Mouse (Mus musculus): ENCODE results near the gene Mfsd13b.
"Not testable (repeated sequence)": the region's sequence is repeated elsewhere in the genome, so short reads cannot be mapped to it uniquely, and the experiment has no call there.

Mfsd13b gene

DNA sequence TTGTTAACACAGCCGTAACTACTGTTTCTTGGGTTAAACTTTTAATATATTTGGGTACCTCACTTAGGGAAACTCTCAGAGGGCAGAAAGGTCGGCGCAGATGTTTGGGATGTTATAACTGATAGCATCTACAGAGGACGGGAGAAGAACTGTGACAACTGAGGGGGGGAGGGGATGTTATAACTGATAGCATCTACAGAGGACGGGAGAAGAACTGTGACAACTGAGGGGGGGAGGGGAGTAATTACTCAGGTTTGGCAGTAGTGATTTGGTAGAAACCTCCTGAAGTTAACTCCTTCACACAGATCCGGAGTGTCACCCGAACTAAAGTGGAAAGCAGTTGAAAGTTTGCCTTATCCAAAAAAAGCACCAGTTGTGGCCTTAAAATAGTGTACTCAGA, 659 bp downstream of the Mfsd13b start:
- DNase-seq (ENCODE audit: low spot score in 2 of 2), result no peak

DNA sequence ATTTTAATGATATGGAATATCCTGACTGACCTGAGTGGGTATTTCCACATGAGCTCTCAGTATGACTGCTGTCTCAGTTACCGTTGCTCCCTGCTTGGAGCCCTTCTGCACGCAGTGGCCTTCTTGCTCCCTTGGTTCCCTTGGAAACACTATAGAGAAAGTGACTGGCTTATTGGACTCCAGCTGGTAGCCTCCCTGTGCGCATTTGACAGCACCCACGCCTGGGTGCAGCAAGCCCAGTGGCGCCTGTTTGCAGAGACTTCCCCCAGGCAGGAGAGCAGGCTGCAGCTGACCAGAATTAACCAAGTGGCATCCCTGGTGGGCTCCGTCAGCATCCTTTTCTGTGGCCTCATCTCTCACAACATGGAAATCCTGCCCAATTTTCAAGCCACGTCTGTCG, 8.9 kb downstream of the Mfsd13b start:
- DNase-seq (ENCODE audit: low spot score in 2 of 2), result no peak

GRCm38 (mm10) chr7:120999021-120999530, 16.8 kb downstream of the Mfsd13b start:
- DNase-seq (ENCODE audit: low spot score in 2 of 2), result no peak

GRCm38 (mm10) chr7:121000065-121000822, 17.9 kb downstream of the Mfsd13b start:
- no peak for DNase-seq (ENCODE audit: low spot score in 2 of 2)

DNA sequence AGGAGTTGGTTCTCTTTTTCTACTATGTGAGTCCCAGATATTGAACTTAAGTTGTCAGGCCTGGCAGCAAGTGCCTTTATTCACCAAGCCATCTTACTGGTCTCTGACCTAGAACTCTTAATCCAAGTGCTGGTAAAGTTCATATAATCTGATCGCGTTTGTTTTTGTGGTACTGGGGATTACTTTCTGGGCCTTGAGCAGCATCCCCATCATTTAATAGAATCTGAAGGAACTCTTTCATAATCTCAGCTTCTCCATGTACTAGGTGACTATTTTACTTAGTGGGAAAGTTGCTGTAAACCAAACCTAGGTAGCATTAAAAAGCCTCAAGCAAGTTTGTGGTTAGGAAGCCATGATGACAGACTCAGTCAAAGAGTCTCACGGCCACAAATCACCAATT, 19.6 kb downstream of the Mfsd13b start:
- no peak for DNase-seq (ENCODE audit: low spot score in 2 of 2)

GRCm38 (mm10) chr7:121002407-121002928, 20.2 kb downstream of the Mfsd13b start:
- DNase-seq (ENCODE audit: low spot score in 2 of 2), result no peak

DNA sequence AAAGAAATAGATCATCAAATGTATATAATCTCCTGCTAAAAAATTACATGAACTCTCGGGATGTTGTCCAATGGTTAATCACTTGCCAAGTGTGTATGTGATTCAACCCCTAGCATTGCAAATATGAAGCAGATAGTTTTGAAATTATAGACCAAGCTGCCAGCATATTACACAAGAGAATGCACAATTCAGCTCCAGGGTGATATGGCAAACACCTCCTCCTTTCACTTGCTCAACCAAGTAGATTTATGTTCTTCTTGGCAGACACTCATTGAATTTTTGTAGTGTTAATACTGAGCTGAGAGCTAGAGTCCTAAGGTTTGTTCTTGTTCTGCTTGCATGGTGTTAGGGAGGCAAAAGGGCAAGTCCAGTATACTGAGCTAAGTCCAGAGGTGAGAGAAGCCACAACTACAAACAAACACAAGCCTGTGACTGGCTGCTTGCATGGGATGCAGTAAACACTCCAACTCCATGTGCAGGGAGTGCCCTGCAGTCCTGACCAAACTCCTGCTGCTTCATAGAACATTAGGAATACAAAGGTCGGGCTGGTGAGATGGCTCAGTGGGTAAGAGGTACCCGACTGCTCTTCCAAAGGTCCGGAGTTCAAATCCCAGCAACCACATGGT, 21.6 kb downstream of the Mfsd13b start:
- no peak for DNase-seq (ENCODE audit: low spot score in 2 of 2)

GRCm38 (mm10) chr7:121011794-121012689, 29.7 kb downstream of the Mfsd13b start:
- no peak for DNase-seq (ENCODE audit: low spot score in 2 of 2)

DNA sequence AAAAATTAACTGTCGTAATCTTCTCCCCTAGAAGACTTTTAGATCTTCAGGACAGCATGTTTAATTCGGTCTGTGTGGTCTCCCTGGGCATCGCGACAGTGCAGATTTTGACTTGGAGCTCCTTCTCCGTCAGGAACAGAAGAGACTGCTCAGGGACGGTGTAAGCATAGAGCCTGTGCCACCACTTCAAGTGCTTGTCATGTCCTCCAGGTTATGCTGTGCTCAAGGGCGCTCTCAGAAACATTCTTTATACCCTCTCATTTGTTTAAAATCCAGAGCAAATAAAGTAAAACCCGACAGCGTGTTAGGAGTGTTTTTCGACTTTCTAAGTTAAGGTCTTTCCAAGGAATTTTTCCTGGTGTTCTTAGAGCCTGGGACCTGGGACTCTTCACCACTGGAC, 32.2 kb downstream of the Mfsd13b start:
- DNase-seq (ENCODE audit: low spot score in 2 of 2), result no peak

DNA sequence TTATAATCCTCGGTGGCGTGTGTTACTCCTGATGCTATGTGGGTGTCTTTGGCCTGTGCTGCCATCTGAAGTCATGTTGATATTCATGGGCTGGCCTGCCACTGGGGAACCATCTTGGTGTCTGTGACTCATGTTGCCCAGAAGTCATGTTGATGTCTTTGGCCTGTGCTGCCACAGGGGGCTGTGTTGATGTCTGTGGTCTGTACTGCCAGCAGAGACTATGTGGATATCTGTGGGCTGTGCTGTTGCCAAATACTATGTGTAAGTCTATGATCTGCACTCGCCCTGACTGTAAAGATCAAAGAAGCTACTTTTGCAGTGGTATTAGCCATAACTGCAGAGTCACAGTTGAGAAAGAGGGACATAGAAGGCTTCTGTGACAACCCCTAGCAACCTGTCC, 36.5 kb downstream of the Mfsd13b start:
- no peak for DNase-seq (ENCODE audit: low spot score in 2 of 2)

- no peak for DNase-seq (ENCODE audit: low spot score in 2 of 2)
Observed at GRCm38 (mm10) chr7:121020277-121020676, 38.0 kb downstream of the Mfsd13b start.

DNA sequence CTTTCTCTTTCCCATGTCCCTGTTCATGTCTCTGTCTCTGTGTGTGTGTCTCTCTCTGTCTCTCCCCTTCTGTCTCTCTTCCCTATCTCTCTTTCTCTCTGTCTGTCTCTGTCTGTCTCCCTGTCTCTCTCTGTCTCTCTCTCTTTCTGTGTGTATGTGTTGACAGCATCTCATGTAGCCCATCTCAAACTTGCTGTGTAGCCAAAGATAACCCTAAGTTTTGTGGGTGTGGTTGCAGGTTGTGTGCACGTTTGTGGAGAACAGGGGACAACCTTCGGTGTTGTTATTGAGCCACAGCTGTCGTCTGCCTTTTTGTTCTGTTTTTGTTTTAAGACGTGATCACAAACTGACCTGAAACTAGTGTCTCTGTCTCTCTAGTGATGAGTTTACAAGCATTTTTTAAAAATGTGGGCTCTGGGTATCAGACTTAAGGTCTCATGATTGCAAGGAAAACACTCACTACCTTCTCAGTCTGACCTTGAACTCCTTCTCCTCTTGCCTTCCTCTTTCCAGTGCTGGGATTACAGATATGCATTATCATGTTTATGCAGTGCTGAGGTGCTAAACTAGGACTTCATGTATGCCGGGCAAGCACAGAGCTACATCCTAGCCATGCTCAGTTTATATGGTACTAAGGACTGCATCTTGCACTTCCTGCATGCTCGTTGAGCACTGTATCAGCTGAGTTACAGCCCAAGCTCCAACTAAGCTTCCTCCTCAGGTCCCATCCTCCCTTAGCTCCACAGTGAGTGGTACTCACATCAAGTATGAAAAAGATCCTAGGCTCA, 43.1 kb downstream of the Mfsd13b start:
- DNase-seq (ENCODE audit: low spot score in 2 of 2), result no peak

DNA sequence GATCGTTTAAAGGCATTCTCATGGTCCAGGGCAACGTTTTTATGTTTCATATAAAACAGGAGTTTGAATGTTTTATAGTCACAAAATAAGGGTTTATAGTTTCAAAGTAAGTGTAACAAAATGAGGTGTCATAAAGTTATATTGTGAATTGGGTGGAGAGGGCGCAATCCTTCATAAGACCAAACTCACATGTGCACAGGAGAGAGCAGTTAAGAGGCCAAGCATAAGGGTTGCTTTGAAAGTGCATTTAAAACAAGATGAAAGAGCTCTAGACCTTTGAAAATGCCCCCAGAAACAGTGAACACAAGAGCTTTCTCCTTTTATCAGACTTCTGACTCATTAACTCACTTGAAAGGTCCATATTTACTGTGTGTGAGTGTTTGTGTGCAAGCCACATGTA, 44.0 kb downstream of the Mfsd13b start:
- no peak for DNase-seq (ENCODE audit: low spot score in 2 of 2)

- DNase-seq (ENCODE audit: low spot score in 2 of 2), result not testable (repeated sequence)
Observed at GRCm38 (mm10) chr7:121029947-121030346, 47.6 kb downstream of the Mfsd13b start.

GRCm38 (mm10) chr7:121033856-121034652, 51.7 kb downstream of the Mfsd13b start, which contains the start of gene Mettl9:
Mettl9 (plus strand) TSS chr7:121034445.
- DNase-seq (ENCODE audit: low spot score in 2 of 2), result peak; percentile 83 to 85

- peak; percentile 26 to 45 for DNase-seq (ENCODE audit: low spot score in 2 of 2)
Observed at GRCm38 (mm10) chr7:121034701-121035141, 52.4 kb downstream of the Mfsd13b start.

GRCm38 (mm10) chr7:121035161-121035721, 52.9 kb downstream of the Mfsd13b start:
- DNase-seq (ENCODE audit: low spot score in 2 of 2), result peak; percentile 11 to 19

DNA sequence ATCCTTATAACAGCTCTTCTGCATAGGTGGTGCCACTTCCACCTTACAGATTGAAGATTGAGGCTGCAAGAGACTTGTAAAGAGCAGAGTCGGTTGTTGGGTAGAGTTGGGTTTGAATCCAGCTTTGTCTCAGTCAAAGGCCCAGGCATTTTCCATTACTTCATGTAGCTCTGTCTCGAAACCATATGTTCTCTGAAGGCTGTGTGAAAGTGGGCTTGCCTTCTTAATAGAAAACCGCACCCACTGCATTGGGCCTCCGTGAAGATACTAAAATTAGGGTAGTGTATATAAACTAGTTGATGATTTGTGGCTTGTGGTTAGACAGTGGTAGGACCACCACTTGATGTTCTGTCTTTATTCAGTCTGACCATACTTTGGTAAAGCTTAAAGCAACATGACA, 58.3 kb downstream of the Mfsd13b start:
- no peak for DNase-seq (ENCODE audit: low spot score in 2 of 2)

DNA sequence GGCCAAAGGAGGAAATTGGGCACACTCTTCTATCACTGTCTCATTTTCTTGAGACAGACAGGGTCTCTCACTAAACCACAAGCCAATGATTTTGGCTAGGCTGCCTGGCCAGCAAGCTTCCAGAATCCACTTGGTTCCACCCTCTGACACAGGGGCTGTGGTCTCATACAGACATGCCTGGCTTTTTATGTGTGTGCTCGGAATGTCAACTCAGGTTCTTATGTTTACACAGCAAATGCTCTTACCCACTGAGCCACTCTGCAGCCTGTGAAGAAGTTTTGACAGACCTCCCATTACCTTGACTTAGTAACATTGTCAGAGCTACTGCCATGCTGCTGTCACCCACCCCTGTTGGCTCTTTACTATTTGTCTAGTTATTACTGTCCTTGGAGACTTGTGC, 59.7 kb downstream of the Mfsd13b start:
- DNase-seq (ENCODE audit: low spot score in 2 of 2), result no peak

DNA sequence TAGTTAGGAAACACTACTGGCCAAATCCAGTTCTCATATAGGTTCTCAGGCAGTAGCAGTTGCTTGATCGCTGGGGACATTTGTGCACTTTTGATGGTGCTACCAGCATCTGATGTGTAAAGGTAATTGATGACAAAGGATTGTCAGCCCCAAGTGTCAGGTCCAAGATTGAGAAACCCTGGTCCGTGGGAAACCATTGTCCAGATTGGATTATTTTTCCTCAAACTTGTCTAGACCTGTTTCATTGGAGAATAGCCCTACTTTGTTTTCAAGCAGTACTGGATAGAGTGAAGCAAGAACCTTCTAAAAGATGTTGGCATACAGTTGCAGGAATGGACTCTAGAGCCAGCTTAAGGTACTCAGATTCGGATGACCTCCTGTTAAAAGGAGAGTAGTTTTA, 60.7 kb downstream of the Mfsd13b start:
- no peak for DNase-seq (ENCODE audit: low spot score in 2 of 2)
